Mouse (Mus musculus): ENCODE data around the gene Tmem91.

Gene Tmem91

DNA sequence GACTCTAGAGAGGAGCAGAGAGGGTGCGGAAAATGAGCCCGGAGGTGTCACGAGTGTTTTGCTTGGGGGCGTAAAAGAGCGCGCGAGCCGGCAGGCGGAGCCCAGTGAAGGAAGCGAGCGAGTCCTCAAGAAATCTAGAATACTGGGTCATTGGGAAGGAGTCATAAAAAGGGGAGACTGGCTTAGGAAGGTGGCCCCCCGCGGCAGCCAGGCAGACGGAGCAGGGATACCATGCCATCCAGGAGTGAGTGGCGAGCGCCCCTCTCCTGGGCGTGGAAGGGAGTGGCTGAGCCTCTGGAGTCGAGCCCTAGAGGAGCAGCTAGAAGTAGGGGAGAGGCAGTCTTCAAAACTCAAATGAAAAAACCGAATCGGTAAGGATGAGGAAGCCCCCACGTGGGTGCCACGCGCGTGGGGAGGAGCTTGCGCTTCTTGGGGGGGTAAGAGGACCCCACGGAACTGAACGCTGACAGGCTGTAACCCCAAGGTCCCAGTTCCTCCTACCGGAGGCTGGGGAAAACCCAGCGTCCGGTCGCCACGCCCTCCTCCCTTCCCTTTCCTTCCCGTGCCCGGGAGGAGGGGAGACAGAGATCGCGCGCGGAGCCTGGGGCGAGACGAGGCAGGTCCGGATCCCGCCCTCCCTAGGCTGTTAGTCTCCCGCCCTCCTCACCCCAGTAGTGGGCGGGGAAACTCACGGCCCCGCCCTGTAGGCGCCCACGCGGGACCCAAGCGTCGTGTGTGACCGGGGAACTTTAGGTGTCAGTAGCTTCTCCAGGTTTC, 14.0 kb upstream of the Tmem91 start:
- Histone ChIP-seq H3K4me3 (replicated peaks; ENCODE audit: low read length) (peak overlapping the region; percentile 83), H3K36me3 (ENCODE audit: insufficient read depth, low read length) (peaks cover 5% of the 10 kb centered on the region; the same call in 1 of the 2 replicates), H3K4me1 (replicated peaks; ENCODE audit: low read depth, low read length) (peaks cover 57% of the 10 kb centered on the region), H3K9me3 (ENCODE audit: low read length) (peaks cover 5% of the 10 kb centered on the region), H3K27me3 (ENCODE audit: insufficient read depth, low read length) (peaks cover 74% of the 10 kb centered on the region)
- TF ChIP-seq NANOG (IDR thresholded peaks at IDR 0.05; ENCODE audit: borderline replicate concordance, low read length) (no peak), CTCF (conservative IDR thresholded peaks at IDR 0.05; ENCODE audit: low read length) (no peak), POU5F1 (IDR thresholded peaks at IDR 0.05; ENCODE audit: borderline replicate concordance, low read length) (no peak)

DNA sequence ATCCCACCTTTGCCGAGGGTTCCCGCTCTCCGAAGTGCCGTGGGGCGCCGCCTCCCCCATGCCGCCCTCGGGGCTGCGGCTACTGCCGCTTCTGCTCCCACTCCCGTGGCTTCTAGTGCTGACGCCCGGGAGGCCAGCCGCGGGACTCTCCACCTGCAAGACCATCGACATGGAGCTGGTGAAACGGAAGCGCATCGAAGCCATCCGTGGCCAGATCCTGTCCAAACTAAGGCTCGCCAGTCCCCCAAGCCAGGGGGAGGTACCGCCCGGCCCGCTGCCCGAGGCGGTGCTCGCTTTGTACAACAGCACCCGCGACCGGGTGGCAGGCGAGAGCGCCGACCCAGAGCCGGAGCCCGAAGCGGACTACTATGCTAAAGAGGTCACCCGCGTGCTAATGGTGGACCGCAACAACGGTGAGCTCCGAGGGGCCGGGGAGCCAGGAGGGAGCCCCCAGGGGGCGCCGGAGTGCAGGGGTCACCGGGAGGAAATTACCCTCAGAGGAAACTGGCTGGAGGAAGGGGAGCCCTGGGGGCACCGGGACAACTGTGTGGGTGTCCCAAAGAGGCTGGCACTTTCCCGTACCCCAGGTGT, 12.9 kb upstream of the Tmem91 start:
- peaks cover 74% of the 10 kb centered on the region for H3K27me3 ChIP-seq (ENCODE audit: insufficient read depth, low read length)
- TF ChIP-seq CTCF (conservative IDR thresholded peaks at IDR 0.05; ENCODE audit: low read length): peak; percentile 24
- no peak for TF ChIP-seq POU5F1 (IDR thresholded peaks at IDR 0.05; ENCODE audit: borderline replicate concordance, low read length)
- peaks cover 4% of the 10 kb centered on the region for H3K9me3 ChIP-seq (ENCODE audit: low read length)
- peak overlapping the region; percentile 83 for H3K4me3 ChIP-seq (replicated peaks; ENCODE audit: low read length)
- H3K36me3 ChIP-seq (ENCODE audit: insufficient read depth, low read length): peaks cover 5% of the 10 kb centered on the region; the same call in 1 of the 2 replicates
- H3K4me1 ChIP-seq (replicated peaks; ENCODE audit: low read depth, low read length): peaks cover 68% of the 10 kb centered on the region

DNA sequence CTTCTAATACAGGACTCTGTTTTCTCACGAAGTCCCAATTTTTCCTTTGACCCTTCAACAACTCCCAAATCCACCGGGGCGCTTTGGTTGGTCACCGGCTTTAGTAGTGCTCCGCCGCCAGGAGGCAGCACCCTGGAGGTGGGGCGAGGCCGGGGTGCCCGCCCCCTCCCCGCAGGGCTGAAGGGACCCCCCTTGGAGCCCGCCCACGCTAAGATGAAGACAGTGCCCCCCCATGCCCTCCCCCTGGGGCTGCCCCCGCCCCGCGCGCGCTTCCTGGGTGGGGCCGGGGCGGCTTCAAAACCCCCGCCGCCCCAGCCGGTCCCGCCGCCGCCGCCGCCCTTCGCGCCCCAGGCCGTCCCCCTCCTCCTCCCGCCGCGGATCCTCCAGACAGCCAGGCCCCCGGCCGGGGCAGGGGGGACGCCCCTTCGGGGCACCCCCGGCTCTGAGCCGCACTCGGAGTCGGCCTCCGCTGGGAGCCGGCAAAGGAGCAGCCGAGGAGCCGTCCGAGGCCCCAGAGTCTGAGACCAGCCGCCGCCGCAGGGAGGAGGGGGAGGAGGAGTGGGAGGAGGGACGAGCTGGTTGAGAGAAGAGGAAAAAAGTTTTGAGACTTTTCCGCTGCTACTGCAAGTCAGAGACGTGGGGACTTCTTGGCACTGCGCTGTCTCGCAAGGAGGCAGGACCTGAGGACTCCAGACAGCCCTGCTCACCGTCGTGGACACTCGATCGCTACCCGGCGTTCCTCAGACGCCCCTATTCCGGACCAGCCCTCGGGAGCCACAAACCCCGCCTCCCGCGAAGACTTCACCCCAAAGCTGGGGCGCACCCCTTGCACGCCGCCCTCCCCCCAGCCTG, 11.9 kb upstream of the Tmem91 start, which contains the start of gene Tgfb1:
Gene Tgfb1 (plus strand): TSS at position 323 of the 852 bp plus-strand sequence.
- Histone ChIP-seq H3K4me1 (replicated peaks; ENCODE audit: low read depth, low read length) (peaks cover 71% of the 10 kb centered on the region), H3K4me3 (replicated peaks; ENCODE audit: low read length) (peak within 1 kb of the TSS; percentile 83), H3K27me3 (ENCODE audit: insufficient read depth, low read length) (peaks cover 68% of the 10 kb centered on the region), H3K9me3 (ENCODE audit: low read length) (no peaks in the 10 kb centered on the region), H3K36me3 (ENCODE audit: insufficient read depth, low read length) (peaks cover 5% of the 10 kb centered on the region; the same call in 1 of the 2 replicates)
- TF ChIP-seq NANOG (IDR thresholded peaks at IDR 0.05; ENCODE audit: borderline replicate concordance, low read length): no peak
- TF ChIP-seq POU5F1 (IDR thresholded peaks at IDR 0.05; ENCODE audit: borderline replicate concordance, low read length): no peak
- peak; percentile 34; the same call in 1 of the 2 replicates for TF ChIP-seq CTCF (conservative IDR thresholded peaks at IDR 0.05; ENCODE audit: low read length)

DNA sequence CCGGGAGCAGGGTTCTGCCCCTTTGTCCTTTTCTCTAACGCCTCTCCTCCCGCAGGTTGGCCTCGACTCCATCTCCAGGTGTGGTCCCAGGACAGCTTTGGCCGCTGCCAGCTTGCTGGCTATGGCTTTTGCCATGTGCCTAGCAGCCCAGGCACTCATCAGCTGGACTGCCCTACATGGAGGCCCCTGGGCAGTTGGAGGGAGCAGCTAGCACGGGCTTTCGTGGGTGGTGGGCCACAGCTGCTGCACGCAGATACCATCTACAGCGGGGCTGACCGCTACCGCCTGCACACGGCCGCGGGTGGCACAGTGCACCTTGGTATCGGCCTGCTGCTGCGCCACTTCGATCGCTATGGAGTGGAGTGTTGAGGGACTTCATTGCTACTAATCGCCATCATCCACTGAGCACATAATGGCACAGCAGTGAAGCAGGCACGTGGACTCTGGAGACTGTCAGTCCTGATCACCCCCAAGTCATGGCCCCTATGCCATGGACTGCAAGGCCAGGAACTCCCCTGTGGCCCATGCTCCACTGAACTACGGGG, 11.0 kb upstream of the Tmem91 start:
- Histone ChIP-seq H3K4me1 (replicated peaks; ENCODE audit: low read depth, low read length) (peaks cover 79% of the 10 kb centered on the region), H3K36me3 (ENCODE audit: insufficient read depth, low read length) (peaks cover 5% of the 10 kb centered on the region; the same call in 1 of the 2 replicates), H3K27me3 (ENCODE audit: insufficient read depth, low read length) (peaks cover 61% of the 10 kb centered on the region), H3K4me3 (replicated peaks; ENCODE audit: low read length) (peak overlapping the region; percentile 83), H3K9me3 (ENCODE audit: low read length) (no peaks in the 10 kb centered on the region)
- TF ChIP-seq CTCF (conservative IDR thresholded peaks at IDR 0.05; ENCODE audit: low read length): no peak
- TF ChIP-seq NANOG (IDR thresholded peaks at IDR 0.05; ENCODE audit: borderline replicate concordance, low read length): no peak
- no peak for TF ChIP-seq POU5F1 (IDR thresholded peaks at IDR 0.05; ENCODE audit: borderline replicate concordance, low read length)

DNA sequence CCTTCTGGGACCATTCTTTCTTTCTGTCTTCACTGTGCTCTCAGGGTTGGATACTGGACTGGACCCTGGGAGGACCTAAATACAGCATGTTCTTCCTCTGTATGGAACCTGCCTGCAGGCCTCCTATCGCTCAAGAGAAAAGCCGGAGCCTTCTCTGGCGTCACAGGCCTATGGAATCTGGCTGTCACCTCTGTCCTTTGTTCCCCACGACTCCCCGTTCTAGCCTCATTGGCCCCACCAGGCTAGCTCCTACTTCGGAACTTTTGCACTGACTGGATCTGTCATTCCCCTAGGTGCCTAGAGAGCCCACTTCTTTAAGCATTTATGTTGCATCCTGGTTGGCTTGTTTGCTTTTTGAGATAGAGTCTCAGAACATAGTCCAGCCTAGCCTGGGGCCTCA, 9.7 kb upstream of the Tmem91 start:
- Histone ChIP-seq H3K36me3 (ENCODE audit: insufficient read depth, low read length) (peaks cover 5% of the 10 kb centered on the region; the same call in 1 of the 2 replicates), H3K27me3 (ENCODE audit: insufficient read depth, low read length) (peaks cover 49% of the 10 kb centered on the region), H3K9me3 (ENCODE audit: low read length) (no peaks in the 10 kb centered on the region), H3K4me1 (replicated peaks; ENCODE audit: low read depth, low read length) (peaks cover 78% of the 10 kb centered on the region), H3K4me3 (replicated peaks; ENCODE audit: low read length) (no peak overlapping the region)
- no peak for TF ChIP-seq NANOG (IDR thresholded peaks at IDR 0.05; ENCODE audit: borderline replicate concordance, low read length)
- no peak for TF ChIP-seq CTCF (conservative IDR thresholded peaks at IDR 0.05; ENCODE audit: low read length)
- TF ChIP-seq POU5F1 (IDR thresholded peaks at IDR 0.05; ENCODE audit: borderline replicate concordance, low read length): no peak

DNA sequence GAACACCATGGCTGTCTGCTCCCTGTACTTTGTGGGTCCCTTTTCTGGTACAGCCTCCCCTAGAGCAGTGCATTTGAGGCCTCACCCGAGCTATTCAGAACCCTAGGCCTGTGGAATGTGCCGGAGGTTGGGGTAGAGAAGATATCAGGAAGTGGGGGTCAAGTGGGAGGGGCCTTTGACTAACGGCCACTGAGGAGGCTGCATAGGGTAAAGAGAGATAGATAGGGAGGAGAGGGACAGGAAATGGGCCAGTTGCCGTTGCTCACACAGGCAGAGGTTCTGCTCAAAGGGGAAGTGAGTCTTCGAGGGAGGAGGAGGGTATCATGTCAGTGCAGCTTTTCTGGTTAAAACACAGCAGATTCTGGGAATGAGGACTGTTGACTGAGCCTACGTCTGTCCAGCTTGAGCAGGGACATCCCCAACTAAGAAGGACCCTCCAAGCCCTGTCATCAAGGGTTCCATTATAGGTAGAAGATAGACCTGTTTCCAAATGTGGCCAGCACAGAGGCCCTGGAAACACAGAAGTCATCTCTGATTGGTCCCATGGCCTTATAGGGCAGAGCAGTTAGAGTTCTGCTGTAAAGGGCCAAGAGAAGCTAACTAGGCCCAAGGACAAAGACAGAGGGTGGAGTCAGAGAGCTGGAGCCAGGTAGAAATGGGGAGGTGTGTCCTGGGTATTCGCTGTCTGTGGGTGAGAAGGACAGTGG, 8.7 kb upstream of the Tmem91 start:
- H3K36me3 ChIP-seq (ENCODE audit: insufficient read depth, low read length): peaks cover 5% of the 10 kb centered on the region; the same call in 1 of the 2 replicates
- H3K9me3 ChIP-seq (ENCODE audit: low read length): no peaks in the 10 kb centered on the region
- H3K4me1 ChIP-seq (replicated peaks; ENCODE audit: low read depth, low read length): peaks cover 68% of the 10 kb centered on the region
- no peak overlapping the region for H3K4me3 ChIP-seq (replicated peaks; ENCODE audit: low read length)
- peaks cover 46% of the 10 kb centered on the region for H3K27me3 ChIP-seq (ENCODE audit: insufficient read depth, low read length)
- TF ChIP-seq CTCF (conservative IDR thresholded peaks at IDR 0.05; ENCODE audit: low read length) (no peak), NANOG (IDR thresholded peaks at IDR 0.05; ENCODE audit: borderline replicate concordance, low read length) (no peak), POU5F1 (IDR thresholded peaks at IDR 0.05; ENCODE audit: borderline replicate concordance, low read length) (no peak)

DNA sequence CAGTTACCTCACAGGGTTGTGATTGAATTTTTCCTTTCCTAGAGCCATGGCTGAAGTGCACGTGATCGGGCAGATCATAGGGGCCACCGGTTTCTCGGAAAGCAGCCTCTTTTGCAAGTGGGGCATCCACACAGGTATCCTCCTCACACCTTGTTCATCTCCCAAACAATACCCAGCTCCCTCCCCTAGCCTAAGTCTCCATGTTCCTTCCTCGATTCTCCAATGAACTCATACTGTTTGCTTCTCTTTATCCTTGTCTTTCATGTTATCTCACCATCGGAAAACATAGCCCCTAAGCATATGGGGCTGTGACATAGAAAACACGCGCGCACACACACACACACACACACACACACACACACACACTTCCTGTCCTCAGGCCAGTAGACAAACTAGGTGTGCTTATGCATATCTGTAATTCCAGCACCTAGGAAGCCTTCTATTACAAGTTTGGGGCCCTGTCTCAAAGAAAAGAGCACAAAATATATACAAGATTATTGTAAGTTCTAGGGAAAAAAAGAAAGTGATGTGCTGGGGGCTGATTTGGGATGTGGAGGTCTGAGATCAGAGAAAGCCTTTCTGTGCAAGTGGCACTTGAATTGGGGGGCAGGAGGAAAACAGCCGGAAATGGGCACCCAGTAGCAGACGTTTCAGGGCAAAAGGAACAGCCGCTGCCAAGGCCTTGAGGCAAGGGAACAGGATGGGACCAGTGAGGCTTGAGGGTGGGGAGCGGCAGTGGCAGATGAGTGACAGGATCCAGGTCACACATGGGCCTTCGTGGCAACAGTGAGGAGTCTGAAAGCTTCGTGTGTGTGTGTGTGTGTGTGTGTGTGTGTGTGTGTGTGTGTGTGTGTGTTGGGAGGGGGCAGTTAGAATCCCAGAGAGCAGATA, 6.6 kb upstream of the Tmem91 start:
- Histone ChIP-seq H3K4me3 (replicated peaks; ENCODE audit: low read length) (no peak overlapping the region), H3K4me1 (replicated peaks; ENCODE audit: low read depth, low read length) (peaks cover 62% of the 10 kb centered on the region), H3K27me3 (ENCODE audit: insufficient read depth, low read length) (peaks cover 31% of the 10 kb centered on the region), H3K9me3 (ENCODE audit: low read length) (no peaks in the 10 kb centered on the region), H3K36me3 (ENCODE audit: insufficient read depth, low read length) (peaks cover 5% of the 10 kb centered on the region; the same call in 1 of the 2 replicates)
- TF ChIP-seq CTCF (conservative IDR thresholded peaks at IDR 0.05; ENCODE audit: low read length): no peak
